Mouse (Mus musculus): ENCODE measurements around the gene Antxr2. TPM values are rescaled to one million over a fixed set of nuclear protein-coding genes. Genes with fewer than 3 reads are reported as not detected.

Gene Antxr2
- polyA plus RNA-seq, 1 experiment from 2014 or later: 6.0 TPM

- Histone ChIP-seq H3K9me3 (replicated peaks) (no peaks in the 10 kb centered on the region), H3K9ac (no peak overlapping the region), H3K27me3 (no peaks in the 10 kb centered on the region), H3K27ac (replicated peaks) (no peak overlapping the region), H3K4me3 (replicated peaks) (no peak overlapping the region), H3K4me2 (no peak overlapping the region), H3K36me3 (replicated peaks) (no peaks in the 10 kb centered on the region), H3K4me1 (replicated peaks) (no peaks in the 10 kb centered on the region)
- WGBS (ENCODE audit: insufficient replicate concordance): 62% methylated on average over 3 of the region's 3 CpGs
- no peak for ATAC-seq (ENCODE audit: insufficient read depth)
These were observed 163.9 kb downstream of the Antxr2 start for GRCm38 (mm10) chr5:97866975-97867374.

GRCm38 (mm10) chr5:97857101-97857500 lies 173.7 kb downstream of the Antxr2 start:
- Histone ChIP-seq H3K9me3 (replicated peaks) (no peaks in the 10 kb centered on the region), H3K9ac (no peak overlapping the region), H3K27ac (replicated peaks) (no peak overlapping the region), H3K27me3 (no peaks in the 10 kb centered on the region), H3K4me2 (no peak overlapping the region), H3K36me3 (replicated peaks) (no peaks in the 10 kb centered on the region), H3K4me1 (replicated peaks) (no peaks in the 10 kb centered on the region), H3K4me3 (replicated peaks) (no peak overlapping the region)
- ATAC-seq (ENCODE audit: insufficient read depth): no peak

- no peak overlapping the region for H3K27ac ChIP-seq (replicated peaks)
- H3K4me1 ChIP-seq (replicated peaks): no peaks in the 10 kb centered on the region
- no peak for ATAC-seq (ENCODE audit: insufficient read depth)
- no peak overlapping the region for H3K4me3 ChIP-seq (replicated peaks)
- H3K9ac ChIP-seq: no peak overlapping the region
- no peak overlapping the region for H3K4me2 ChIP-seq
- 73% methylated on average over 5 of the region's 5 CpGs for WGBS (ENCODE audit: insufficient replicate concordance)
- no peaks in the 10 kb centered on the region for H3K27me3 ChIP-seq
- no peaks in the 10 kb centered on the region for H3K9me3 ChIP-seq (replicated peaks)
- no peaks in the 10 kb centered on the region for H3K36me3 ChIP-seq (replicated peaks)
These were observed 178.7 kb downstream of the Antxr2 start for GRCm38 (mm10) chr5:97851981-97852748.

- ATAC-seq (ENCODE audit: insufficient read depth): no peak
- no peak overlapping the region for H3K4me3 ChIP-seq (replicated peaks)
- H3K27me3 ChIP-seq: no peaks in the 10 kb centered on the region
- H3K27ac ChIP-seq (replicated peaks): no peak overlapping the region
- H3K36me3 ChIP-seq (replicated peaks): no peaks in the 10 kb centered on the region
- no peaks in the 10 kb centered on the region for H3K9me3 ChIP-seq (replicated peaks)
- H3K4me1 ChIP-seq (replicated peaks): no peaks in the 10 kb centered on the region
- no peak overlapping the region for H3K9ac ChIP-seq
- no peak overlapping the region for H3K4me2 ChIP-seq
- 63% methylated on average over 10 of the region's 10 CpGs for WGBS (ENCODE audit: insufficient replicate concordance)
These were observed 183.5 kb downstream of the Antxr2 start for GRCm38 (mm10) chr5:97847204-97847895.

- H3K9ac ChIP-seq: no peak overlapping the region
- no peak overlapping the region for H3K4me3 ChIP-seq (replicated peaks)
- H3K27me3 ChIP-seq: no peaks in the 10 kb centered on the region
- H3K4me1 ChIP-seq (replicated peaks): no peaks in the 10 kb centered on the region
- ATAC-seq (ENCODE audit: insufficient read depth): no peak
- H3K27ac ChIP-seq (replicated peaks): no peak overlapping the region
- H3K9me3 ChIP-seq (replicated peaks): no peaks in the 10 kb centered on the region
- no peaks in the 10 kb centered on the region for H3K36me3 ChIP-seq (replicated peaks)
- no peak overlapping the region for H3K4me2 ChIP-seq
- 58% methylated on average over 2 of the region's 2 CpGs for WGBS (ENCODE audit: insufficient replicate concordance)
These were observed 184.3 kb downstream of the Antxr2 start for GRCm38 (mm10) chr5:97846503-97846902.

- 10% methylated on average over 1 of the region's 1 CpGs for WGBS (ENCODE audit: insufficient replicate concordance)
- H3K27ac ChIP-seq (replicated peaks): no peak overlapping the region
- H3K9ac ChIP-seq: no peak overlapping the region
- no peaks in the 10 kb centered on the region for H3K9me3 ChIP-seq (replicated peaks)
- no peak overlapping the region for H3K4me2 ChIP-seq
- H3K36me3 ChIP-seq (replicated peaks): no peaks in the 10 kb centered on the region
- H3K4me3 ChIP-seq (replicated peaks): no peak overlapping the region
- no peaks in the 10 kb centered on the region for H3K4me1 ChIP-seq (replicated peaks)
- no peak for ATAC-seq (ENCODE audit: insufficient read depth)
- H3K27me3 ChIP-seq: no peaks in the 10 kb centered on the region
These were observed 188.8 kb downstream of the Antxr2 start for GRCm38 (mm10) chr5:97842016-97842415.

- Histone ChIP-seq H3K27ac (replicated peaks) (no peak overlapping the region), H3K4me3 (replicated peaks) (no peak overlapping the region), H3K27me3 (no peaks in the 10 kb centered on the region), H3K4me2 (no peak overlapping the region), H3K36me3 (replicated peaks) (no peaks in the 10 kb centered on the region), H3K4me1 (replicated peaks) (no peaks in the 10 kb centered on the region), H3K9me3 (replicated peaks) (no peaks in the 10 kb centered on the region), H3K9ac (no peak overlapping the region)
- ATAC-seq (ENCODE audit: insufficient read depth): no peak
These were observed 190.9 kb downstream of the Antxr2 start for GRCm38 (mm10) chr5:97839924-97840279.

GRCm38 (mm10) chr5:97839271-97839923 lies 191.4 kb downstream of the Antxr2 start:
- Histone ChIP-seq H3K27ac (replicated peaks) (no peak overlapping the region), H3K4me3 (replicated peaks) (no peak overlapping the region), H3K36me3 (replicated peaks) (no peaks in the 10 kb centered on the region), H3K4me2 (no peak overlapping the region), H3K9me3 (replicated peaks) (no peaks in the 10 kb centered on the region), H3K27me3 (no peaks in the 10 kb centered on the region), H3K9ac (no peak overlapping the region), H3K4me1 (replicated peaks) (no peaks in the 10 kb centered on the region)
- WGBS (ENCODE audit: insufficient replicate concordance): 60% methylated on average over 3 of the region's 3 CpGs
- no peak for ATAC-seq (ENCODE audit: insufficient read depth)

- H3K9me3 ChIP-seq (replicated peaks): no peaks in the 10 kb centered on the region
- no peaks in the 10 kb centered on the region for H3K4me1 ChIP-seq (replicated peaks)
- H3K36me3 ChIP-seq (replicated peaks): no peaks in the 10 kb centered on the region
- no peak overlapping the region for H3K4me3 ChIP-seq (replicated peaks)
- no peaks in the 10 kb centered on the region for H3K27me3 ChIP-seq
- no peak overlapping the region for H3K4me2 ChIP-seq
- H3K27ac ChIP-seq (replicated peaks): no peak overlapping the region
- H3K9ac ChIP-seq: no peak overlapping the region
- ATAC-seq (ENCODE audit: insufficient read depth): no peak
- 61% methylated on average over 2 of the region's 2 CpGs for WGBS (ENCODE audit: insufficient replicate concordance)
These were observed 193.5 kb downstream of the Antxr2 start for GRCm38 (mm10) chr5:97837333-97837732.

- H3K9me3 ChIP-seq (replicated peaks): no peaks in the 10 kb centered on the region
- H3K9ac ChIP-seq: no peak overlapping the region
- no peak overlapping the region for H3K4me2 ChIP-seq
- no peaks in the 10 kb centered on the region for H3K27me3 ChIP-seq
- no peak overlapping the region for H3K27ac ChIP-seq (replicated peaks)
- no peaks in the 10 kb centered on the region for H3K36me3 ChIP-seq (replicated peaks)
- no peak overlapping the region for H3K4me3 ChIP-seq (replicated peaks)
- no peaks in the 10 kb centered on the region for H3K4me1 ChIP-seq (replicated peaks)
- 50% methylated on average over 2 of the region's 2 CpGs for WGBS (ENCODE audit: insufficient replicate concordance)
- no peak for ATAC-seq (ENCODE audit: insufficient read depth)
These were observed 195.4 kb downstream of the Antxr2 start for GRCm38 (mm10) chr5:97835418-97835817.

GRCm38 (mm10) chr5:97834770-97835169 lies 196.1 kb downstream of the Antxr2 start:
- H3K9ac ChIP-seq: no peak overlapping the region
- no peaks in the 10 kb centered on the region for H3K27me3 ChIP-seq
- no peak overlapping the region for H3K27ac ChIP-seq (replicated peaks)
- H3K9me3 ChIP-seq (replicated peaks): no peaks in the 10 kb centered on the region
- H3K36me3 ChIP-seq (replicated peaks): no peaks in the 10 kb centered on the region
- no peaks in the 10 kb centered on the region for H3K4me1 ChIP-seq (replicated peaks)
- ATAC-seq (ENCODE audit: insufficient read depth): peak; percentile 83
- H3K4me3 ChIP-seq (replicated peaks): no peak overlapping the region
- WGBS (ENCODE audit: insufficient replicate concordance): 59% methylated on average over 1 of the region's 1 CpGs
- H3K4me2 ChIP-seq: no peak overlapping the region

All from liver, embryonic 15.5 days (tissue).